Mouse (Mus musculus): ENCODE results near the gene Fry. TPM values are rescaled to one million over a fixed set of nuclear protein-coding genes. Genes with fewer than 3 reads are reported as not detected.

Fry gene
- polyA plus RNA-seq, 1 experiment from 2014 or later, result 5.3 TPM

DNA sequence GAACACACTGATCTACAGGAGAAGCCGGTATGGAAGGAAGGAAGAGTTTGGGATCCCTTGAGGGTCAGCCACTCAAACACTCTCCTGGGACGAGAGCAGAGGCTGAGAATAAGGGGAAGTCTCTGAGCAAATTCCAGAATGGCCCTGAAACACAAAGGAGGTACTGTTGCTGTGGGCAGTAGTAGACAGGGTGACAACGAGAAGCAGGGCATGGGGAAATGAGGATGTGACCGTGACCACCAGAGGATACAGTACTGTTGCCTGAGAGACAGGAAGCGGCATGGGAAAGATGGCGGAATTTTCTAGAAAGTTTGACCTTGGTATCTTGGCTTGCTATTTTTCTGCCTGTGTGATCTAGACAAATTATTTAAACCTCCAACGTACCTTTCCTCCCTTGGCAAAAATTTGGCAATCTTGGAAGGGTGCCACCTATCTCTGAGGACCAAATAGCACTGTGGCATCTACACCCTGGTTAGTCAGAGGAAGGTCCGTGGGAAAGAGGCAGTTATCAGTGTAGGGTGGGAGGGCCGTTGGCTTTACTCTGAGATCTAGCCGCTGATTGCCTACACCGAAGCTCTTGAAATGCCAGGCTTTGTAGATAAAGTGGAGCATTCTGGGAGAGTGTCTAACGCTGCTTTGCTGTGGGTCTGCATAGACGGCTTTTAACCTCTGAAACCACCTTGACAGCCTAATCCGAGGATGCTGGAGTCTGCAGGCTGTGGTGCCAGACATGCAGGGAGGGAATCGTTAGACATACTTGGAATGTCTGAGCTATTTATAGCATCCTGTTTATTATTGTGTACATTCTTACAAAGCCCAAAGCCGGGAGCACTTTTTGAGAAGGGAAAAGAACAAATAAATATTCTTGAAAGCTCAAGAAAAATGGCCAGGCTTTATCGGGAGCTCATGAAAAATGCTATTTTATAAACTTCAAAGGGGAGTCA is 266.1 kb downstream of the Fry start:
- no peak for DNase-seq (ENCODE audit: low spot score)

DNA sequence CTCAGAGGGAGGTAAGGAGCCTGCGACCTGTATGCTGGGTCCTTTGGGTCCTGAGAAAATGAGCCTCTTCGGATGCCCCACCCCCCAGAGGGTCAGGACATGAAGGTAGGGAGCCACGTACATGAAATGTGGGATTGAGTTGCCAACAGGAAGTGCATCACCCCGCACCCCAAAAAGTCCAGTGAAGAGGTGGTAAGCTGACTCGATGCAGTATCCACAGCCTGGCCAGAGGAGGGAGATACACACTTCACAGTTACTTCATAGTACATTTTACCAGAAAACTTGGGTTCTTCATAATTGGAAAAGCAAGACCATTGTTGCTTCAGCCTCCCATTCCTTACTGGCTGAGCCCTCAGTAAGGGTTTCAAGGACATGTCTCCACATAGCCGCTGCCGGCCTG is 266.8 kb downstream of the Fry start:
- no peak for DNase-seq (ENCODE audit: low spot score)

DNA sequence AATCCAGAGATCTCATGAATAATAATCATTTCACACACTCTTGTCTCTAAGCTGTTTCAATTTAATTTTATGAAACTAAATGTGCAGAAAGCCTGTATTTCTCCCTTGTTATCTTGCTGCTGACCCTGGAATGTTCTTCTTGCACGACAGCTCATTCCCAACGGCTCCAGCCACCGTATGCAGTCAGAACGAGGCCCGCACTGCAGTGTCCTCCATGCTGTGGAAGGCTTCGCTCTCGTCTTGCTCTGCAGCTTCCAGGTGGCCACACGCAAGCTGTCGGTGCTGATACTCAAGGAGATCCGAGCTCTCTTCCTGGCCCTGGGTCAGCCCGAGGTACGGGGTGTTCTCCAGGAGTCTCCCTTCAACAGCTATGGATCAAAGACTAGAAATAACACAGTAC is 270.2 kb downstream of the Fry start:
- DNase-seq (ENCODE audit: low spot score), result no peak

DNA sequence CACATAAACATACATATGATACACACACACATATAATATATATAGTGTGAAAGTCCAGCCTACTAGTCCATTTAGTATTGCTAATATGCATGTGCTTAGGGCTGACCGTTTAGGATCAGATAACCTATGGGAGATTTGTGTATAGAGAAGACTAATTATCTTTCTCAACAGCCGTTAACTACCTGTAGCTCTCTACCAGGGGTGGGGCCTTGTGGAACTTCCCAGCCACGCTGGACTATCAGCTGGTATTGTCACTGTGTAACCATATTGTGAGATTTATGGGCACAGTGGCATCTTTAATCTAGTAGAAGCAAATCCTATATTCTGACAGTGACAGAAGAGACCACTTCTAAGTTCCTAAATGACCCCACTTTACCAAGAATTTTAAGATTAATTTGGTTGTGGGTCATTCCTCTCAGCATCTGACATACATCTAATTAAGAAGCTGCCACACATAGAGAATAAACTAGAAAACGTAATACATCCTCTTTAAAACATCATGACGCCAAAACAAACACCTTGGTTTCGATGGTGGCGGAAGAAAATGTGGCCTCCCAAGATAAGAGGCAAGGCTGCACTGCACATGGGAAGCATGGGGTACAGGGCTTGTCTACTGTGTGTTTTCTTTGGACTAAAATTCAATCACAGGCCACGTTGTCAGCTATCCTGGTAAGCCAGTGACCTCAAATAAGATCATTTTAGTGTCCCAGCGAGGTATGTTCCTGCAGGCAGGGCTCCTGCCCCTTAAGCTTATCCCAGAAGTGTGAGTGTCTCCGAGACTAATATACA is 271.3 kb downstream of the Fry start:
- DNase-seq (ENCODE audit: low spot score), result no peak

DNA sequence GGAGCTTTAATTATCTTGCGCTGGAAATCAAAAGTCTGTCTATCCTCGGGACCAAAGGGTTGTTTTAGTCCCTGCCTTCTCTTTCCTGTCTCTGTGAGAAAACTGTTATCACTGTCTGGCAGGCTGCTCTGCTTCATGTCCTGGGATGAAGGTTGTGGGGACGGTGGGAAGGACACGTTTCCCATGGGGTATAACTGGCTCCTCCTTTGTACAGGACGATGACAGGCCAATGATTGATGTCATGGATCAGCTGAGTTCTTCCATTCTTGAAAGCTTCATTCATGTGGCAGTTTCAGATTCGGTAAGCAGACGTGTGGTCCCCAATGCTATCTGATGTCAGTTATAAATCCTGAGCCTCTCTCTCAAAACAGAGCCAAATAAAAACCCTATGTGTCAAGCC is 272.0 kb downstream of the Fry start:
- DNase-seq (ENCODE audit: low spot score), result no peak

DNA sequence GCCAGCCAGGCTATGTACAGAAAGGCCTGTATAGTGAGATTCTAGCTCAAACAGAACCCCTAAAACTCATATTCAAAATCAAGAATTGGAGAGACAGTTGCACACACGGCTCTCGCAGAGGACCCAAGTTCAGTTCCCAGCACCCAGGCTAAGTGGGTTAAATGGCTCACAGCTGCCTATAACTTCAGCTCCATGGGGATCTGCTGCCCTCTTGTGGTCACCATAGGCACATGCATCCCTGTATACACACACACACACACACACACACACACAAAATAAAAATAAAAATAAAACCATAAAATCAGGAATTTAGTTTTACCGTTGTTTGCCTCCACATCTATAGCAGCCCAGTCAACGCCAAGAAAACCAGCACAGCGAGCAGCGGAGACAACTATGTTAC is 276.2 kb downstream of the Fry start:
- no peak for DNase-seq (ENCODE audit: low spot score)

DNA sequence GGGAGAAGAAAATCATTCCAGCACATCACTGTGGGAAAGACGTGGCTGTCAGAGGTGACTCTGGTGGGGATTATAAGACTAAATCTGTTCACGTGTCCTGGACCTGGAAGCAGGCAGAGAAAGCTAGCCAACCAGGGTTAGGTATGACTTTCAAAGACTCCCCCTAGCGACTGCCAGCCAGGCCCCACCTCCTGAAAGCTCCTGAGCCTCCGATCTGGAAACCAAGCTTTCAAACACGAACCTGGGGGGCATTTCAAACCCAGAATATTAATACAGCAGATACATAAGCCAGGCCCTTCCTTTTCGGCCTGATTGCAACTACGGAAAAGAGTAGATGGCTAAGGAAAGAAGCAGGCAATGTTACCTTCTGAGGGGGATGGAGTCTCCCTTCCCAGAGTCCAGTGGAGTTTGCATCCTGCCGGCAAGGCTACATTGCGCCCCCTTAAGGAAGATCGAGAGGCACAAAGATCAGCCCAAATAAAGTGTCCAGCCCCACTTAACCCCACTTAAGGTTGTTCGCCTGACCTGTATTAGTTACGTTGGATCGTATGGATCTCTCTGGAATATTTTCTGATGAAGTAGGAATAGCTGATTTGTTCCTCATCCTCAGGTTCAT is 284.5 kb downstream of the Fry start:
- no peak for DNase-seq (ENCODE audit: low spot score)

DNA sequence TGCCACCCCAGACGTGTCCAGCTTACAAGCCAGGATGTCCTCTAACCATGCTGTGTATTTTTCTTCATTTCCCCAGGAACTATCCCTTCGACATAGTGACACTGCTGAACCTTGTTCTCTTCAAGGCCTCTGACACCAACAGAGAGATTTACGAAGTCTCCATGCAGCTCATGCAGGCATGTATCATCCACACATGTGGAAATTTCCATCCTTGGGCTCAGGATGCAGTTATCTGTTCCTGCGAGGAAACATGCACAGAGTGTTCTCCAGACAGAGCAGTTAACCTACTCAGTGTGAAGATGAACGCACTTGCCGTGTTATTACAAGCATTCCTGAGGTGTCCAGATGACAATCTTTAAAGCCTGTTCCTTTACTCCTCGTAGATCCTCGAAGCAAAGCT is 286.4 kb downstream of the Fry start:
- DNase-seq (ENCODE audit: low spot score), result no peak

DNA sequence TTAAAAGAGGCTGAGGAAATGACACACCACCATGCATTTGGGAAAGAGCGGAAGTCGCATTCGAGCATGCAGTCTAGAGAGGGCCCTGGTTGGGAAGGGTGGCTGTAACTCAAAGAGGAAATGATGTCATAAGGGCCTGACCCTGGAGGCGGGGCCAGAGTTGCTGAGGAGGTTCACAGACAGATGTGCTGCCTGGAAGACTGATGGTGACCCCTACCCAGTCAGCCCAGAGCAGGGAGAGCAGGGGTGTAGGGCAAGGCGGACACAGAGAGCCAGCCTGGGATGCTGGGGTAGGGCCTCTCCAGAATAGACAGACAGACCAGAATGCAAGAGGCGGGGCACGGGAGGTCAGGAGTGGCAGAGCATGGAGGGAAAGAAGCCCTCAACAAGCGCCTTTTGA is 290.5 kb downstream of the Fry start:
- no peak for DNase-seq (ENCODE audit: low spot score)

DNA sequence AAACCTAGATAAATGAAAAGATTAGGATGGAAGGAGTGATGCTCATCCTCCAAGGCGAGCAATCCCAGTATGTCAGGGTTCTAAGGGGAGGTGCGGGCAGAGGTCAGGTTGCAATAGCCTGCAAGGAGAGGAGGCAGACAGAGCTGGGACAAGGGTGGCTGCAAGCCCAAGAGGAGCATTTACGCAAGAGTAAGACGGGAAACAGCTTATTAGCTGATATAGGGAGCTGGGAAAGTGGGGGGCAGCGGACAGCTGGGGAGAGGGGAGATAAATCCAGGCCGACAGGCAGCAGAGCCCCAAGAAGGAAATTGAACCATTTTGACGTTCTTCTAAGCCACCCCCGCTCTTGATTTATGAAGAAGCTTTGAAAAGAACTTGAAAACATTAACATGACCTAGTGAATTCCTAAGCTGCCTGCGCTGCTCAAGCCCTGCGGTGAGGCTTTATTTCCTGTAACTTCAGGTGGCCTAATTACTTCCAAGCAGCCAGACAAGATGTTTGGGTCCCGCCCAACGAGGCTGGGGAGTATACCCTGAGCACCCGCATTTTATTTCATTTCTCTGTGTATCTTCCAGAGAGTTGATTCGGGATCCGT is 291.1 kb downstream of the Fry start:
- DNase-seq (ENCODE audit: low spot score), result peak; percentile 40

DNA sequence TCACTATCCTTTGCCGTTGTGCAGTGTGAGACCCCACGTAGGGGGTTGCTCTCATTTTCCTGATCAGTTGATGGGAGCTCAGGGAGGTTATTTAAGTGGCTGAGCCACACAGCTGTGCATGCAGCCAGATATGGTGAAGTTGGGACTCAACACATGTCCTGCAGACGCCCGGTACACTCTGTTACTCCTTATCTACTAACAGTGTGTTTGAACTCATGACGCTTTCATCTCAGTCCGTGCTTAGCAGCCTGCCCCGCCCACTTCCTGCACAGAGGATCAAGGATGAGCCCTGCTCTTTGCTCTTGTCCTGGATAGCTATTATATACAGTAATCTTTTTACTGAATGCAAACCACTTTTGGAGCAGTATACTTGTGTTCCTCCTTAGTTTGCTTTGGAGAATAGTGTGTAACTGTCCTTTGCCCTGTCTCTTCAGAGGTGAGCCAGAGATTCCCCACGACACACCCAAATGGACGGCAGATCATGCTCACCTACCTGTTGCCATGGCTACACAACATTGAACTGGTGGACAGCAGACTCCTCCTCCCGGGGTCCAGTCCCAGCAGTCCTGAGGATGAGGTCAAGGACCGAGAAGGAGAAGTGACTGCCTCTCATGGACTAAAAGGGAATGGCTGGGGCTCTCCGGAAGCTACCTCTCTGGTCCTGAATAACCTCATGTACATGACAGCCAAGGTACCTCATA is 294.5 kb downstream of the Fry start:
- DNase-seq (ENCODE audit: low spot score), result peak; percentile 30

DNA sequence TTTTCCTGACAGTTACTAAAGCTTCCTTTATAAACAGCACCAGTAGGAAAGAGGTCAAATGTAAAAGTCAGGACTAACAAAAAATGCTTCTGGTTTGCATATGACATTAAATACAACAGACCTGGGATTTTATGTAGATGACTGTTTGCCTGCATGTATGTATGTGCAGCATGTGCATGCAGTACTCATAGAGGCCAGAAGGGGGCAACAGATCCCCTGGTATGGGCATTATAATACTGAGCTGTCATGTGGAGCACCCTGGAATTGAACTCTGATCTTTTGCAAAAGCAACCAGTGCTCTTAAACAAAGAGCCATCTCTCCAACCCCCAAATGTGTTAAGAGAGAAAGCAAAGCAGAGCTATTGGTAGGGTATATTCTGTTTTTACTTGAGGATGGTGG is 296.4 kb downstream of the Fry start:
- no peak for DNase-seq (ENCODE audit: low spot score)

DNA sequence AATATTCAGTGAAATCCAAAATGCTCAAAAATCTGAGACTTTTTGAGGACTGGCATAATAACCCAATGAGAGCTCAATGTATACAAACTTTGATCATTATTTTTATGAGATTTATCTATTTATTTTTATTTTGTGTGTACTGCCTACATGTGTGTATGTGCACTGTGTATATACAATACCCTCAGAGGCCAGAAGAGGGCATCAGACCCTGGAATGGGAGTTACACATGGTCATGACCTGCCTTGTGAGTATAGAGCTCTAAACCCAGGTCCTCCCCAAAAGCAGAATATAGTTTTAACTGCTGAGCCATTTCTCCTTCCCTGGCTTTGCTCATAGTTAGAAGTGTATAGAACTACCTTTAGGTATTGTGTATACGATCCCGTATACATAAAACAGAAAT is 298.8 kb downstream of the Fry start:
- no peak for DNase-seq (ENCODE audit: low spot score)

DNA sequence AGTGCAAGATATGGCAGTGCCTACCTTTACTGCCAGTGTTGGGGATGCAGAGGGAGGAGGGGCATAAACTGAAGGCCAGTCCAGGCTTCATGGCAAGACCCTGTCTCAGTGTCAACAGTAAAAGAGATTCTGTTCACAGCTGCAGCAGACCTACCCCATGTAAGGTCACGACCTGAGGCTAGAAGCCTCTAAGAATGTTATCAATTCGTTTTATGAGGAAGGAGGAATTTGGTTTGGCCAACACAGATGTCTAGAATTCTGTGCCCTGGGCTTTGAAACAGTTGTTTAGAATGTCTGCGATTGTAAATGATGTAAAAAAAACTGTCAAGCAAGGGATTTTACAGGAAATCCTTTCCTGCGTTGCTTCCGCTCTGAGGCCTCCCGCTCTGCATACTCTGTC is 299.6 kb downstream of the Fry start:
- no peak for DNase-seq (ENCODE audit: low spot score)

DNA sequence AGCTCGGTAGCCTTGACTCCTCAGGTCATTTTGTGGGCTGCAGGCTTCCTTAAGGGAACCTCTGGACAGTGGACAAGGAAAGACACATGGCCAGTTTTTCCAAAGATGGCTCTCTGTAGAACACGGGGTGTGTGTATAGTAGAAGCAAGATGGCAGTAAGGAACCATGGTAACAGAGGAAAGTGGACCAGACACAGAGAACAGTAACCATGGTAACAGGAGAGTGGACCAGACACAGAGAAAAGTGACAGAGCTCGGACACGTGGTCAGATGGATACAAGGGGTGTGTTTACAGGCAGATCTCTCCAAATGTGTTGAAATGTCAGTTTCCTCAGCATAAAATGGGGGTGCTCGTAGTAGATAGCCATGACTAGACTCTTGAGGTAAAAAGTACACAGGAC is 306.6 kb downstream of the Fry start:
- no peak for DNase-seq (ENCODE audit: low spot score)

DNA sequence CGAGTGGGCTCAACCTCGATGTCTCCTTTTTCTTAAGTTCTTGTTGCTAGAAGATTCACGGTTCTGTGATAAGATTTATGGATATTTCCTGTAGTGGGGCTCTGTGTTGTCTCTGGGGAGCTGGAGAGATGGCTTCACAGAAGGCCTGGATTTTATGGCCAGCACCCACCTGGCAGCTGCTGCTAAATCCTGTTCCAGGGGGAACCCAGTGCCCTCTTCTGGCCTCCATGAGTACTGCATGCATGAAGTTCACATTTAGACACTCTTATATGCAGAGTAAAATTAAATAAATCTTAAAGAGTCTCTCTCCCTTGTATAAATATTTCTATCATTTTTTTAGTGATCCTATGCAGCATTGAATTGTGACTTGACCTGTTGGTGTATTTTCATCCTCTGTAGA is 308.1 kb downstream of the Fry start:
- DNase-seq (ENCODE audit: low spot score), result peak; percentile 36

DNA sequence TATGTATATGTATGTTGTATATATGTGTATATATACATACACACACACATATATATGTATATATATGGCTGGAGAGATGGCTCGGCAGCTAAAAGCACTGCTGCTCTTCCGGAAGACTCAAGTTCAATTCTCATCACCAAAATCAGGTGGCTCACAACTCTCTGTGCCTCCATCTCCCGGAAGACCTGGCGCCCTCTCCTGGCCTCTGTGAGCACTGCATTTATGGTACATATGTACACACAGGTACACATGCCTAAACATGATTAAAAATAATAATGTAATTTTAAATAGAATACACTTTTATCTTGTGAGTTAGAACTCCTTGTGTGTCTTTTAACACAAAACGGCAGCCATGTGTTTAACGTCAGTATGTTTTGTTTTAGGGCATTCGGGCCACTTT is 312.8 kb downstream of the Fry start:
- DNase-seq (ENCODE audit: low spot score), result peak; percentile 39

DNA sequence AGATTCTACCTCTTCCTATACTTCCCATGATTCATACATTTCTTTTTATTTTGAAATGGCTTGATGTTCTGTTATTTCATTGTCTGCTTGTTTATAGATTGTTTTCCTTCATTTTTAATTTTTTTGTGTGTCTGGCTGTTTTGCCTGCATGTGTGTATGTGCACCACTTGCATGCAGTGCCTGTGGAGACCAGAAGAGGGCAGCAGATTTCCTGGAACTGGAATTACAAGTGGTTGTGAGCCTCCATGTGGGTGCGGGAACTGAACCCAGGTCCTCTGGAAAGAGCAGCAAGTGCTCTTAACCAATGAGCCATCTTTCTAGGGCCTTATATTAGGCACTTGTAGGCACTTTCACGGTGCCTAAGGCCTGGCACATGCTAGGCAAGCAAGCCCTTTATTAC is 314.5 kb downstream of the Fry start:
- DNase-seq (ENCODE audit: low spot score), result no peak

DNA sequence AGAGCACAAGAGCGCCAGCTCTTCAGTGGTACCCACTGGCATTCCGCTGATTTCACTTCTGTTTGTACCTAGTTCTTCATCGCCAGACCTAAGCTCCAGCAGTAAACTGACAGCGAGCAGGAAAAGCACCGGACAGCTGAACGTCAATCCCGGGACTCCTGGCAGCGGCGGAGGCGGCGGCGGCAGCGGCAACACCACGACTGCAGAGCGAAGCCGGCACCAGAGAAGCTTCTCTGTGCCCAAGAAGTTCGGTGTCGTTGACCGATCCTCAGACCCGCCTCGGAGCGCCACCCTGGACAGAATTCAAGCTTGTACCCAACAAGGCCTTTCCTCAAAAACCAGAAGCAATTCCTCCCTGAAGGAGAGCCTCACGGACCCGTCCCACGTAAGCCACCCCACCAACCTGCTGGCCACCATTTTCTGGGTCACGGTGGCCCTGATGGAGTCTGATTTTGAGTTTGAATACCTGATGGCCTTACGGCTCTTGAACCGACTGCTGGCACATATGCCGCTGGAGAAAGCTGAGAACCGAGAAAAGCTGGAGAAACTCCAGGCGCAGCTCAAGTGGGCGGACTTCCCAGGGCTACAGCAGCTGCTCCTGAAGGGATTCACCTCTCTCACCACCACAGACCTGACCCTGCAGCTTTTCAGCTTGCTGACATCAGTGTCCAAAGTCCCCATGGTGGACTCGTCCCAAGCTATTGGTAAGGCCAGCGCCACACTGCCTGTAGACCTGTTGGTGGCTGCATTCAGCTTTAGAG is 318.4 kb downstream of the Fry start:
- no peak for DNase-seq (ENCODE audit: low spot score)

DNA sequence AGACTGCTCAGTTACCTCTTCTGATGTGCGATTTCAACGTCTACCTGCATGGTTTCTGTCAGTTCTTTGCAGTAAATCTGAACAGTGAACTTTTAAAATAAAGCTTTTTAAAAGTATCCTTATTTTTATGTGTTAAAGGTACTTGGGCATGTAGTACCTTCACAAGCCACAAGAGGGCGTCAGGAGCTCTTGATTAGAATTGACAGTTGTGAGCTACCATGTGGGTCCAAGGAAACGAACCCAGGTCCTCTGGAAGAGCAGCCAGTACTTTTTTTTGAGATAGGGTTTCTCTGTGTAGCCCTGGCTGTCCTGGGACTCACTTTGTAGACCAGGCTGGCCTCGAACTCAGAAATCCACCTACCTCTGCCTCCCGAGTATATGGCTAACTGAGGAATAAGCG is 323.2 kb downstream of the Fry start:
- DNase-seq (ENCODE audit: low spot score), result peak; percentile 73

Data from thymus, postnatal 0 days (tissue).